Mouse (Mus musculus): Measurements from ENCODE around the gene Rasgrp2.

The Rasgrp2 gene

DNA sequence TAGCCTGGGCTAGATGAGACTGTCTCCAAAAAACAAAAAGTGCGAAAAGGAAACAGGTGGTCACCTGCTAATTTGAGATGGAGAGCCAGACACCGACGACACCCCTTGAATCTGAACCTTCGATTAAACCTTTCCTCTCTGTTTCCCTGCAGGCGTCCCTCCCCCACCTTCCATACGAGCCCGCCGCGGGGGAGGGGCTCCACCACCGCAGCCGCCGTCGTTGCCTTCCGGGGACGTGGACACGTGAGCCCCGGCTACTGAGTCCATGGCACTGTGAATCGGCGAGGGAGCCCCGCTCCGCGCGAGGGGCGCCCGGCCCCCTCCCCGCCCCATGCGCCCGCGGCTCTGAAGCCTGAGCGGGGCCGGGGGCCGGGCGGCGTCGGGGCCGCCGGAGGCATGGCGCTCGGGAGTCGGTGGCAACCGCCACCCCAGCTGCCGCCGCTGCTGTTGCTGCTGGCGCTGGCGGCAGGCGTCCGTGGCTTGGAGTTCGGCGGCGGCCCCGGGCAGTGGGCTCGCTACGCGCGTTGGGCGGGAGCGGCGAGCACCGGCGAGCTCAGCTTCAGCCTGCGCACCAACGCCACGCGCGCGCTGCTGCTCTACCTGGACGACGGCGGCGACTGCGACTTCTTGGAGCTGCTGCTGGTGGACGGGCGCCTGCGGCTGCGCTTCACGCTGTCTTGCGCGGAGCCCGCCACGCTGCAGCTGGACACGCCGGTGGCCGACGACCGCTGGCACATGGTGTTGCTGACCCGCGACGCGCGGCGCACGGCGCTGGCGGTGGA is 28.7 kb downstream of the Rasgrp2 start:
- no peak for DNase-seq (ENCODE audit: low spot score in 2 of 2)

DNA sequence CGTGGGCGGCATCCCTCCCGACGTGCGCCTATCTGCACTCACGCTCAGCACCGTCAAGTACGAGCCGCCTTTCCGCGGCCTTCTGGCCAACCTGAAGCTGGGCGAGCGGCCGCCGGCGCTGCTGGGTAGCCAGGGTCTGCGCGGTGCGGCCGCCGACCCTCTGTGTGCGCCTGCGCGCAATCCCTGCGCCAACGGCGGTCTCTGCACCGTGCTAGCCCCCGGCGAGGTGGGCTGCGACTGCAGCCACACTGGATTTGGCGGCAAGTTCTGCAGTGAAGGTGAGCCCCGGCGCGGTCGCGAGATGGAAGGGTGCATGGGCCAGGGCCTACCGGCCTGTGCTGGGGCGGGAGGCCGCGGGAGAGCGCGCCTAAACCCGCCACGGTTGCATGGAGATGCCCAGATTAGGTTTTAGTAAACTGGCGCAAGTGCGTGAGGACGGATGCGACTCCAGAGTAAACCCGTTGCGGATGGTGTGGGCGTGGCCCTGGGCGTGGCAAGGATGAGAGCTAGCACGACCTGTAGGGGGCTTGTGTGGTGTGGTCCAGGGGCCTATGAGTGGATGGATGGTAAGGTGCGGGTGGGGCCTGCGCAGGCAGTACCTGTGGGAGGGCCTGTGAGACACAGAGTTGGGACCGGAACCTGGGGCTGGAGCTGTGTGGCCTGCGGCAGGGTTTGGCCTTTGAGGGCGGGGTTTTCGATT is 29.5 kb downstream of the Rasgrp2 start:
- DNase-seq (ENCODE audit: low spot score in 2 of 2): no peak

DNA sequence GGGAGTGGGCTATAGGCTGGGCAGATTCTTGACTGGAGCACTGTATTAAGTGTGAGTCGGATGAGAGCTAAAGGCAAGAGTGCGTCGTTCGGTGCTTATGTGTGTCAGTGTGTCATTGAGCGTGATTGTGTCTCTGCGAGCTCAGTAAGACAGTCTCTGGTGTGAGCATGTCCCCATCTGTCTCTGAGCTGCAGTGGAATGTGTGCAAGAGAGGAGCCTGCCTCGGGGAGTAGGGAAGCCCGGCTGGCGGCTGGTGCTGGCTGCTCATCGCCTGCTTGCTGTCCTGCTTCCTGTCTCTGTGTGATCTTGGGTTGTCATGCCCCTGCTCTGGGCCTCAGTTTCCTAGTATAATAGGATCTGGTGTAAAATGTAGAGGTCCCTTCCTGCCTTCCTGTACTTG is 43.9 kb downstream of the Rasgrp2 start:
- DNase-seq (ENCODE audit: low spot score in 2 of 2): no peak

DNA sequence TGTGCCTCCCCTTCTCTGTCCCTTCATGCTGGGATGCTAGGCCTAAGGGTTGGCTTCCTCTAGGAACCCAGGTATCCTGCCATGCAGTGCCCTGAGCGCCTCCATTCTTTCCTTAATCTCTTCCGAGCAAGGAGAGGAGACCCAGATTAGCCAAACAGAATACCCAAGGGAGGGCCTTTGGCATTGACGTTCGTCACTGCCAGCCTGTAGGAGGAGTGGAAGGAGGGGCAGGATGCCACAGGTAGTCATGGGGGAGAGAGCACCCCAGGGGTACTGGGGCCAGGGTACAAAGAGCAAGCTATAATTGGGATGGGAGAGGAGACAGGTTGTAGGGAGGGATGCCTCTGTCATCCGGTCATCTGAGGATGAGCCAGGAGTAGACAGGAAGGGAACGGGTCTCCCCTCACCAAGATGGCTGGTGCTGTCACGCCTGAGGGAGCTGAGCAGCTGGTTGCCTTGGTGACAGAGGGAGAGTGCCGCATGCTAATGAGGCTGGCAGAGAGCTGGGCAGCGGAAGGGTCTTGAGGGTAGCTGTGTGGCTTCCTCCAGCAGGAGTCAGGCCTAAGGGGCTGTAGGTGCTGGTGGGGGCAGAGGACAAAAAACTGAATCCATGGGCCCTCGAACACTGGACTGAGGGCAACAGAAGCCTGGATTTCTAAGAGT is 46.8 kb downstream of the Rasgrp2 start:
- DNase-seq (ENCODE audit: low spot score in 2 of 2): peak in 1 of 2 experiments; percentile 63

DNA sequence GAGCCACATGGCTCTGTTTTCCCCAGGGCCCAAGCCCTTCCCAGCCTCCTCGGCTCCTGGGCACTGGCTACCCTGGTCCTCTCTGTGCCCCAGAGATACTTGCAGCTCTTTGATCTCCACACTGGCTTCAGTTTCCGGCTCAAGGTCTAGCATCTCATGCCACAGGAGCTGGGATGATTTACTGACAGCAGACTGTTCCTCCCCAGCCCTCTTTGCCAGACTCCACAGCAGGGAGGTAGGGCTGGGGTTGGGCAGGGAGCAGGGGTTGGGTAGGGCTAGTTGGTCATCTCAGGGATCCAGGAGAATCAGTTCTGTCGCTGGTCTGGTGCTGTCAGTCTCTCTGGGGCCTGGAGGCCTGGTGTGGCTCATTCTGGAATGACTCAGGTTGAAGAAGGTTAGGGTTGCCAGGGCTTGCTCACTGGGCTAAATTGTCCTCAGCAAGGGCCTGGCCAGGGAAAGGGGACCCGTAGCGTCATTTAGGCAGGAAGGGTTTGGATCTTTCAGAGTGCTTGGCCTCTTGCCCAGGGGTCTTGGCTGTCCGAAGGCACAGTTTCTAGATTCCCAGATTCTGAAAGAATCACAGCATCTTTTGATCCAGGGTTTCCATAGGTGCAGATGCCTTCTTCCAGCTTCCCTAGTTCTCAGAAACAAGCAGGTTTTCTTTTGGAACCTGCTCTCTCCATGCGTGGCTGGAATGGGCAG is 47.7 kb downstream of the Rasgrp2 start:
- DNase-seq (ENCODE audit: low spot score in 2 of 2): no peak

DNA sequence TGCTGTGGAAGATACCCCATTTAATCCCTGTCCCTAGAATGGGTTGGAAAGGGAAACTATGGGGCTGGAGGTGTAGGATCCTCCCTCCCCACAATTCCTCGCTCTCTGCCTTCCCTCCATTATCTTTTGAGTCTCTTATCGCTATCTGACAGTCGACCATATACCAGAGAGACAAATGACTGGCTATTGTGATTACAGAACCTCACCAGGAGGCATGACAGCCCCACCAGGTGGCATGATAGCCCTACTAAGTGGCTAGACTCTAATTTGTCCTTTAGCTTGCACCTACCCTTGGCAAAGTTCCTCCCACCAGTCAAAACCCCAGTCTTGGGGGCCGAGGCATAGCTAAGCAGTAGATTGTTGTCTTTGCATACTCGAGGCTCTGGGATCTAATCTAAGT is 49.6 kb downstream of the Rasgrp2 start:
- DNase-seq (ENCODE audit: low spot score in 2 of 2): no peak

GRCm38 (mm10) chr19:6449841-6450240 is 50.7 kb downstream of the Rasgrp2 start:
- no peak for DNase-seq (ENCODE audit: low spot score in 2 of 2)

DNA sequence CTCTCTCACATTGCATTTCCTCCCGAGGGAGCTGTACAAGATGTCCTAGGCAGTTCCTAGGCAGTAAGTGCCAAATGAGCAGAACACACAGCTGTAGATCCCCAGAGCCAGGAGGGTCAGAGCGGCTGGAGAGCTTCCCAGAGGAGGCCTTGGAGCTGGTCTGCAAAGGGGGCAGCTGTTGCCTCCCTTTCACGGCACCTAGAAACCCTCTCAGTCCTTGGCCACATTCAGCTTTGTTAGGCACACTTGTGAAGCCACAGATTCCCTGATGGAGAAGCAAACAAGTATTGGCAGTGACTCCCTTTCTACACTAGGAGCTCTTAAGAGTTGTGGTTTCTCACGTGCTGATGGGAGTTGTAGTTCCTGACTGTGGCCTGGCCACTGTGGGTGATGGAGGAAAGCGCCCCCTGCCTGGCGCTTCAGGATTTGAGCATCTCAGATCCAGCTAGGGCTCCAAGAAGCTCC is 52.9 kb downstream of the Rasgrp2 start:
- peak; percentile 68 to 80 for DNase-seq (ENCODE audit: low spot score in 2 of 2)

GRCm38 (mm10) chr19:6452672-6453310 is 53.7 kb downstream of the Rasgrp2 start:
- no peak for DNase-seq (ENCODE audit: low spot score in 2 of 2)

- DNase-seq (ENCODE audit: low spot score in 2 of 2): peak; percentile 59 to 72
These were observed 54.2 kb downstream of the Rasgrp2 start for GRCm38 (mm10) chr19:6453349-6453748.

DNA sequence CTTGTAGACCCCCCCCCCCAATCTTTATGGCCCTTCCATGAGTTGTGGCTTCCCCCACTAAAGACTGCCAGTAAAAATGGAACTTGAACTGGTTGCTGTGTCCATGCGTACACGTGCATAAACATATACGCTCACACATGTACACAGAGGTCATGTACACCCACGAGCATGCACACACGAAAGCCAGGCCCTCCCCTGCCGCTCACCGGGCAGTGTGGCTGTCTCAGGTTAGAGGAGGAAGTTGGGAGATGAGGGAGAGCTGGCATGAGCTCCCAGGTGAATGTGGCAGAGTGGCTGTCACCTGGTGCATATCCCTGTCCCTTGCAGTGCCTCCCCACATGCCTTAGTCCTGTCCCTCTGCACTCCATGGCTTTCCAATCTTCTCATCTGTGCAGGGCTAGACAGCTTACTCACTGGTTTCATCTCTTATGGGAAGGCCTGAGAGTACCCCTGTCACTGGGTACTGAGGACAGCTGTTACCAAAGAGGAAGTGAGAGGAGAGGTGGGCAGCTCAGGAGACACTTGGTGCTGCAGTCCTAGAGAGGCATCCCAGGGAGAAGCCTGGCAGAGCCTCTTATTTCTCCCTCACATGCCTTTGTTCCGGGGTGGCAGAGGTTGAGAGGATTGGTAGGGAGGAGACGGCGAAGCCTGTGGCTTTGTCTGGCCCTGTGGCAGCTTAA is 55.0 kb downstream of the Rasgrp2 start:
- no peak for DNase-seq (ENCODE audit: low spot score in 2 of 2)

- no peak for DNase-seq (ENCODE audit: low spot score in 2 of 2)
These were observed 60.4 kb downstream of the Rasgrp2 start for GRCm38 (mm10) chr19:6459504-6459903.

DNA sequence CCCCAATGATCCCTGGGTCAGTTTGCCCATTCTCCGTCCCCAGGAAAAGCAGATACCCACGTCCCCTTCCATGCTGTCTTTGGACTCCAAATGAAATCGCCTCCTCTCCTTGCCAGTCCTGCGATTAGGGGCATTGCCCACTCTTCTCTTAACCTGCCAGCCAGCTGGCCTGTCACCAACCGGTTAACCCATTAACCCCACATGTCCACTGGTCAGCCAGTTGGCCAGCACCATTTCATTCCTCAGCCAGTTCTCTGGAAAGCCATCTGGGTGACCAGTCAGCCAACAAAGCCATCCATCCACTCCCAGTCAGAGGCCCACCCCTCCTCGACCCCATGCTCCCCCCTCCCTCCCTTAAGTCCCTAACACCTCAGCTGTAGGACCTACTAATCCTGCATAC is 63.7 kb downstream of the Rasgrp2 start:
- DNase-seq (ENCODE audit: low spot score in 2 of 2): no peak

DNA sequence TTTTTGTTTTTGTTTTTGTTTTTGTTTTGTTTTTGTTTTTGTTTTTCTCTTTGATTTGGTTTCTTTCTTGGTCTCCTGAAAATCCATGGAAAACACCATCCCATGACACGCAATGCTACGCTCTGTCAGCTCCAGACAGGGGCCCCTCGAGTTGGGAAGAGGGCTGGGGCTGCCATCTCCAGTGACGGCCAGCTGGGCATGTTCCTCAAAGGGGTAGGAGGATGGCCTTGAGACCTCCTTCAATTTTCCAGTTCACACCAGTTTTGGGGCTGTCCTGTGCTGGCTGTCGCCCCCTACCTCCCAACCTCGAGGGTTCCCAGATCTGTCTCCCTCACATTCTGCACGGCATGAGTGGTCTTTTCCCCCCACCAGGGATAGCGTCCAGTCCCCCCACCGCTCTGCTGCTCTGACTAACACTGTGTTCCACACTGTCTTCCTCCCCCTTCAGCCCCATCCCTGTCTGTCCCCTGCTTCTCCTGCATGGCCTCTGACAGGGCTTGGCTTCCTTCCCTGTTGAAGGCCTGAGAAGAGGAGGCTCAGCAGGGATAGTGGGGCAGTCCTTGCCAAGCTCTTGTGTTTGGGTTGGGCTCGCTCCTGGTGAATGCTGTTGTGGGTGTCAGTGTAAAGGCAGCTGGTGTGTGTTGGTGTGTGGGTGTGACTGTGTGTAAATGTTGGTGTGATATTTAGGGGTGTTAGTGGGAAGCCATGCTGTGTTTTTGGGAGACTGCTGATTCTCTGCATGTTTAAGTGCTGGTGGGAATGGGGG is 65.3 kb downstream of the Rasgrp2 start:
- peak in 1 of 2 experiments; percentile 49 for DNase-seq (ENCODE audit: low spot score in 2 of 2)

All from frontal cortex, postnatal 14 days (tissue).